Mouse (Mus musculus) testis, postnatal 14 days (tissue): Measurements from ENCODE around the gene Med4.
A peak's percentile ranks its signal among the peaks of the same experiment; 100 is the strongest.
"Not testable (repeated sequence)": the region's sequence is repeated elsewhere in the genome, so short reads cannot be mapped to it uniquely, and the experiment has no call there.

ENCODE experiments used
- DNase-seq: peaks from one replicate; pipeline ENCODE4 v3.0.0; 2021; ENCODE audit warnings: low spot score

Gene Med4

DNA sequence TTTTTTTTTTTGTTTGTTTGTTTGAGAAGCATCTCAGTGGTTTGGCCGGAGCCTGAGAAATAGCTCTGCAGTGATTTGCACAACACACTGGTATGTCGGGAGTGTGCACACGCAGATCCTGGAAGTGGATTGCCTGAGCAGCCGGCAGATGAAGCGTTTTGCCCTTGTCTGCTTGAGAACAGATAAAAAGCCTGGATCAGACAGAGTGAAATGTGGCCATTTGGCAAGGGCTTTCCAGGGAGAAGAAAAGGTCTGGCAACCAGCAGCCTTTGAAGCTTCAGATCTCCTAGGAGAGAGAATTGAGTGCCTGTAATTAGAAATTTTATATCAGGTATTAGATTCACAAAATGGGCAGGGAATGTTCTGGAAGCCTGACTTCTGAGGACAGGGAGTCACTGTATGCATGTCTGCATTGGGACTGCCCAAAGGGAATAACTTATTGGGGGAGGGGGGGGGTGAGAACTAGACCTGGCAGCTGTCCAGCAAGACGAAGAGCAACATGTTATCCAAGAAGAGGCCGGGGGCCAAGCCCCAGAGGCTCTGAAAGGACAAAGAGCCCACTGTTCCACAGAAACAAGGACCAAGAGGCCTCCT, 7.1 kb upstream of the Med4 start:
- peak; percentile 79 for DNase-seq

DNA sequence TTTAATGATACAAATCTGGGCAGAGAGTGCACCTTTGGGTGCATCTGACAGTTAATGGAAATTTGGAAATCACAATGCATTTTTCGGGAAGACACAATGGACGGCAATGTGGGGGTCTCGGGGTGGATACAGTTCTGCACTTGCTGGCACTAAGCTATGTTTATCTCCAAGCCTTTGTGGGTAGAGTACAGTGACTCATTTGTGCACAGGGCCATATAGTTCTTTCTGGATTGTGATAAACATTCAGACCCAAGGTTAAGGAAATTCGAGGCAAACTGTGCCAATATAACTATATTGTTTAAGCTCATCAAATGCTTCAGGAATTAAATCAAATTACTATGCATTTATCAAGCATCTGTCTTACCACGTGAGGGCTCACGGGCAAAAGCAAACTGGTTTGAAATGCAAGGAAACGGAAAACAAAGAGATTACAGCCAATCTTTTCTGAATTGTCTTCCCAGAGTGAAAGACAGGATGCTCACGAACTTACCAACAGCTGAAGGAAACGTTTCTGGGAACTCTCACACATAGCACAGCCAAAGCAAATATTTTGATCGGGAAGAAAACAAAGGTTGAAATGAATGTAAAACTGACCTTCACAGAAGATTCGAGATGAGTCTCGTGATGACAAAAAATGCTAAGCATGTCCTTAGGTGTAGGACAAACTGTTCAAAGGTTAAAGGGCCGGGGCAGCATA, 6.4 kb upstream of the Med4 start:
- no peak for DNase-seq

DNA sequence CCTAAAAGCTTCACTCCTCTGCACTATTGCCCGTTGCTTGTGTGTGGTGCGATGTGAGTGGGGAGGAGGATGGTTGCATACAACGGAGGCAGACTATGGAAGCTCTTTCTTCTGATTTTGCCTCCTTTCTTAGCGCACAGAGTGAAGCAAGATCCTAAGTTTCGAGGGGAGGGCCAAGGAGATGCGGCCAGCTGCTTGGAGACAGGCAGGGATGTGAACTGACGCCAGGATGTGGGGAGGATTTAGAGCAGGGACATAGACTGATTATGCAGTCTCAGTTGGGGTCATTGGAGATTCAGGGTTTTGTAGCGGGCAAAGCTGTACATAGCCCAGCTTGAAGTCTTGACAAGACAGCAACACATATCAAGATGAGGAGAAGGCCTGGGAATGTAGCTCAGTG, 3.5 kb upstream of the Med4 start:
- DNase-seq: no peak

DNA sequence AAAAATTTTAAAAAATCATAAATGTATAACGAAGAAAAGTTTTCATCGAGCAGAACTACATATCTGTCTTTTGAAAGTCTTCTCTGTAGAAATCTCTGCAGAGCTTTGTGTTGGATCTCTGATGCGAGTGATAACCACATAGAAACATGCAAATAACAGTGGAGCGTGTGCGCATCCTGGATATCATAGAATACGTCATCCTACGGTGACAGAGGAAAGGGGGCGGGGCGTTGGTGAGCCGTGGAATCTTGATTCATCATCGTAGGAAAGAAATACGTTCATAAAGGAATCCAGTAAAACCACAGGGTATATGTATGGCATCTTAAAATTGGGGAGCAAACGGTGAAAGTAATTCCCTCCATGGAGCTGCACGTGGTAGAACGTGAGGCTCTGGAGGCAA, 2.6 kb upstream of the Med4 start:
- DNase-seq: no peak

DNA sequence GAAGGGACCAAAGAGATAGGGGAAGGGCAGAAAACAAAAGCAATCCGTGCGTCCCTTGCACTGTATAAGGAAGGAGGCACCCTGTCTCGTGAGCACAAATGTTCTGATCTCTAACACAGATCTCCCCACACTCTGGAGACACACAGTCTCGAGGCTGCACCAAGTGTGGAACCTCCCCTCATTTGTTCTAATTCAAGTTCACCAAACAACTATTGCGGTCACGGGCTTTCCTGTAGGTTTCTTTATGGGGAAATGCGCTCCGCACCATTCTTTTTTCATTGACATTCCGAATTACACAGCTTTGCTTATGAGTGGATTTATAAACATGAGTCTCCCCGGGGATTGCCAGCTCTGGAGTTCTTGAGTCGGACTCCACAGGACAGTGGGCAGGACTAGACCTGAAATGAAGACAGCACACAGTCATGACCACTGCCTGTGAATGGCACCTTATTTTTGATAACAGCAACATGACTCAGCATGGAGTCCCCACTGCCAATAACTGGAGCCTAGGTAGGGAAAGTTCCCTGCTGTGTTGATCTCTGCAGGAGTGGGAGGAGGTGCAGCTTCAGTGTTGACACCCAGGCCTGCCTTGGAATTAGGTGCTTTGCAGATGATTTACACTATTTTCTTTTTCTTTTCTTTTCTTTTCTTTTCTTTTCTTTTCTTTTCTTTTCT, 2.0 kb upstream of the Med4 start:
- DNase-seq: no peak

DNA sequence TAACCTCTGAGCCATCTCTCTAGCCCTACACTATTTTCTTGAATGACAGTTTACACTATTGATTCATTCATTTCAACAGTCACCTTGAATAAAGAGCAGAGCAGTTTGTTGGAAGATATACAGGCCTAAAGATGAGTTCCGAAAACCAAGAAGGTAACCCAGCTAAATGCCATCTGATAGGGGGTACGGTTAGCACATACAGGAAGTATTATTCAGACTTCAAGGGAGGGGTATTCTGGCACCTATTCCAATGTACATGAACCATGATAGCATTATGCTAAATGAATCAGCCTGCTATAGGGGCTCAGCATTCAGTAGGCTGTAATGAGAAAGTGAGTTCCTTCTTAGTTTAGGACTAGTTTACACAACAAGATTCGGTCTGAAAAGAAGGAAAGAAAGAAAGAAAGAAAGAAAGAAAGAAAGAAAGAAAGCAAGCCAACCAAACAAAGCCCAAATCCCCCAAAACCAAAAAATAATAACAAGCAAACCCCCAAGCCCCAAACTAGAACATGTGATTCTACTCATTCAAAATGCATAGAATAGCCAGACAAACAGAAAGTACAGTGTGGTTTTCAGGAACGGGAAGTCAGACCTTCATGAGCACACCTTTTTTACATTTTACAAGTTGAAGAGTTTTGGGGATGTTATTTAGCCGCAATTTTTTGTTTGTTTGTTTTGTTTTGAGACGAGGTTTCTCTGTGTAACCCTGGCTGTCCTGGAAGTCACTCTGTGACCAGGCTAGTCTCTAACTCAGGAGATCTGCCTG, 1.0 kb upstream of the Med4 start:
- no peak for DNase-seq

DNA sequence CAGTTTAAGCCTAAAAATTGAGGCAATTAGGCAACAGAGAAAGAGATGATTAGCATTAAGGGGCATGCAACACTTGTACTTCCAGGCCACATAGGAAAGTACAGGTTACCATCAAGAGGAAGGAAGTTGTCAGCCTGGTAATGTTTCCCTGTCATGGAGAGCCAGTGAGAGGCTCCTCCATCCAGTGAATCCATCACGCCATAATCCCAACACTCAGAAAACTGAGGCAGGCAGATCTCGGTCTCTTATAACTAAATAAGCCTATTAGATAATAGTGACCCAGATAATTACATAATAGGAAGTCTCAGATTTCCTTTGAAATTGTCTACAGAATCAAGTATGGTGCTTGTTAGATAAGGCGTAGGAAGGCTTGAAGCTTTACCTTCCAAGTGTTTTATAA, 14.3 kb downstream of the Med4 start:
- DNase-seq: no peak

DNA sequence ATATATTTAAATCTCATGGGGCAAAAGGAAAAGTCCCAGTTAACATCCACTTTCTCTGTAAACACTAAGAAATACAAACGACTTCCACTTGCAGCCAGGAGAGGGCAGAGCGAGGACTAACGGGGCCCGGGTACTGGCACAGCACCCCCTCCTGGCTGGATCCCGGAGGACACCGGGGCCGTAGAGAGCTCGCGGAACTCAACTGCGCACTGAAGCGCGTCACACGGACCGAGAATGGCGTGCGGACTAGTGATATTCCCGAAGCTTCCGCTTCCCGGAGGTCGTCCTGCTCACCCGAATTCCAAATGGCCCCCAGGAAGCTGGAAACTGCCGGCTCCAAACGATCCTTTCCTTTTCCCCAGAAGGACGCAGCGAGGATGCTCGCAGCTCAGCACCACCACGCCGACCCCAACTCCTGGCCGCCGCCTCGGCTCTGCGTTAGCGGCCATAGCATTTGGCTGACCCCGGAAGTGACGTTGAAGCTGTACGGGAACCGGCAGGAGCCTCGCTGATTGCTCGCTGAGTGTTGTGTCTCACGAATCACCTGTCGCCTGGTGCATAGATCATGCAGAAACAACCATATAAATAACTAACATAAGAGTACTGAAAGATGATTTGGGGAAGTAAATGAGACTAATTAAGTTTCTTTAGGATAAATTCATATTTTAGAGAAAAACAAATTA, 15.1 kb downstream of the Med4 start, which contains the start of gene Sucla2:
Sucla2 (plus strand) TSS at position 554 of the 683 bp plus-strand sequence.
- DNase-seq: peak; percentile 91

DNA sequence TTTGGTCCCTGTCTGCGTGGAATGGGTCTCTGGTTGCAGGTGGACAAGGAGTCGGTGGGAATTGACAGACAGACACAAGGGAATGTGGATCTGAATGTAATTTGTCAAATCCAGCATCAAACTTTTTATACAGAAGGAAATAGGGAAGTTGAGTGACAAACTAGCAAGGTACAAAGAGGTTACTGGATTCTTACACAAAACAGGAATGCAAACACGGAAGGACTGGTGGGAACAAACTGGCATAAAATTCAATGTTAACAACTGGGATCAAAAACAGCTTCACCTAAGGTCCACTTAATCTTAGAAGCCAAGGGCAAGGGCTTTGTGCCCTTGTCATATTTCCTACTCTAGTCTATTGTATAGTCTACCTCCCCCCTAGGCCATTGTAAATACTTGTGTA, 18.8 kb downstream of the Med4 start:
- DNase-seq: not testable (repeated sequence)

DNA sequence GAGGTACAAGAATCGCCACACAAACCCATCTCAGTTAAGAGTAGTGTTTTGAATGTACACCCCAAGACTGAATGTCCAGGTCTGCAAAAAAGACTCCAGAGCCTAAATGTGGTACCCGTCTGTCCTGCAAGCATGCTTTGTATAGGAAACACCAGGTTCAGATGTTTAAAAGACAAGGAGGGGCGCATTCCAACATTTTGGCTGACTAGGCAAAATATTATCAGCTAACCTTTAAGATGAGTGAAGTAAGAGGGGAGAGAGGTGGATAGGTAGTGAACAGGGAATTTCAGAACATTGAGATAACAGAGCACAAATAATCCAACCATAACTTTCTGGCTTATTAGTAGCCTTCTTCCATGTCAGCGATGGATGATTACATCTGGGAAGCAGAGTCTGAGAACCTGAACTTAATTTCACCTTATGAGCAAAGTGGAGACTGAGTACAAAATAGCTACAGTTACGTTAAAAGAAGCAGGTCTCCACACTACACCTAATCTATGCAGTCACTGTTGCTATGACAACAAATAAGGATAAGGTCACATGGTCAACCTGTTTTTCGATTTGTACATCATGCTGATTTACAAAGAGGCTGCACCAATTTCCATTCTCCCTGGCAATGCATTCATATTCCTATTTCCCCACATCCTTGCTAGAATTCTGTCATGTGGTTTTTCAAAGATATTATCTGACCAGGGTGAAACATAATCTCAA, 24.1 kb downstream of the Med4 start:
- no peak for DNase-seq

DNA sequence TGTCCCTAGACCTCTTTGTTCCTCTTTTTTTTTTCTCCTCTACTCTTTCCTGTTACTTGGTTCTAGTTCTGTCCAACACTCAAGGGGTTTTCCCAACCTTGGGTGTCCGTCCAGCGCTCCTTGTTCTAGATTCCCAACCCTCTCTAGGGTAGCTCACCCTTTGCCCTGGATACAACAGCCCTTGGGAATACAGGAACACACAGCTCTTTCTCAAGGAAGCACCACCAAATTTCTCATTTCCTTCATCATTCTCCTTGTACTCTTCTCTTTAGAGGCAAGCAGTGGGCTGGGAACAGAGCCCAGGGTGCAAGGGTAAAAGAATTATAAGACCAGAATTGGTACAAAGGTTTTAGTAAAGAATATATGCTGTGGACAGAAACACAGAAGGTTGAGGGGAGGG, 25.8 kb downstream of the Med4 start:
- no peak for DNase-seq

DNA sequence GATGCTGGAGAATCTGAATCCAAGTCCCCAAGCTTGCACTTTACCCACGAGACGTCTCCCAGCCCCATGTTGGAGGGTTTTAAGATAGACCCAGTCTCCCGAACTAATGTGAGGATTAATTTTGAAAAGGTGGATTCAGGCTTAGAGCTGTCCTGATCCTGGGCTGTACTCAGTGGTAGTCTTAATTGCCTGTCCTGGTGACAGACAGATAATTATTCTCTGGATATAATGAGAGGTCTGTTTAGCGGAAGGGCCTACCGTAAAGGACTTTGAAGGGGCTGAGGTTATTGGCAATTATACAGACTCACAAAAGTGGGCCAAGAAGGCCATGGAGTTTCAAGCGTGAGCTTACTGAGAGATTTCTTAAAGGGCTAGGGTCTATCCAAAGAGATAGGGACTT, 34.0 kb downstream of the Med4 start:
- DNase-seq: no peak

DNA sequence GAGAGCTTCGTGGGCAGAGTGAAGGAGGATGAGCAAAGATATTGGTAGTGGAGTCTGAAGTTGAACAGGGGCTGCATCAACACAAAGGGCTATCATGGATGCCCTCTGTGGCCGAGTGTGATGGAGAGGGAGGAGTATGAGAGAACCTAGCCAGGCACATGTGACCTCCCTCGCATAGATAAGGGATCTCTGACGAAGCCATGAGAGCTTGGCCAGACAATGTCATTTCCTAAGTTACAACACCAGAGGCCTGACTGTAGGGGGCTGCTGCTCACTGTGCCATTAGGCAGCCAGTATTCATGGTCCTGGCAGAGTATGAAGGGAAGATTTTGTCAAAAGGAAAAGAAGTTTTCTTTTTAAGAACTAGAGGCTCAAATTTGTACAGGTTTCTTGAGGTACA, 37.2 kb downstream of the Med4 start:
- no peak for DNase-seq

DNA sequence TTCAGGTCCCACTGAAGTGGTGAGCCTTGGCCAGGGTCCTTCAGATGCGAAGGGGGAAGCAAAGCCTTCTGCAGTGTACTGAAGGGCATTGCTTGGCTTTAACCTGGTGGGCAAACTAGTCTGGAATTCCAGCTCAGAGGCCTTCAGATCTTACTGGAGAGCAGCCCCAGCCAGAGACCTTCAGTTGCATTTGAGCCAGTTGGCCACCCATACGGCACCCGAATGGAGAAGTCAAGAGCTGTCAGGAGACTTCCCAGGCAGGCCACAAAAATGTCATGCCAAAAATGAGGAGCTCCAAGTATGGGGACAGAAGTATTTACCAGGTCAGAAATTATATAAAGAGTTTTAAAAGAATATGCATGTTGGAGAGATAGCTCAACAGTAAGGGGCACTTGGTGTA, 38.2 kb downstream of the Med4 start, which contains the start of gene Nudt15:
Nudt15 (minus strand) TSS at position 192 of the 400 bp plus-strand sequence.
- DNase-seq: no peak

DNA sequence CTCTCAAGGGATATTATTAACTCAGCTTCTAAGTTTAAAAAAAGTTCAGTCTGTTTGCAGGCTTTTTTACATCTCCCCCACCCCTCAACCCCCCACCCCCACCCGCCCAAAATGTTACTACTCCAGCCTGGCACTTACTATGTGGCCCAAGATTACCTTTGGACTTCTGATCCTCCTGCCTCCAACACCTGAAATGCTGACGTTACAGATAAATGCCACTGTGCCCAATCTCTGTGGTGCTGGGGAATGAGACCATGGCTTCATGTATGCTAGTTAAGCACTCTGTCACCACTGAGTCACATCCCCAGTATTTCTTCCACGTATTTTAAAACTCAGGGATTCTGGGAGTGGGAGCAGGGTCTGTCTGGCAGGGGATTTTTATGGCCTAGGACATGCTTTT, 40.5 kb downstream of the Med4 start:
- no peak for DNase-seq

DNA sequence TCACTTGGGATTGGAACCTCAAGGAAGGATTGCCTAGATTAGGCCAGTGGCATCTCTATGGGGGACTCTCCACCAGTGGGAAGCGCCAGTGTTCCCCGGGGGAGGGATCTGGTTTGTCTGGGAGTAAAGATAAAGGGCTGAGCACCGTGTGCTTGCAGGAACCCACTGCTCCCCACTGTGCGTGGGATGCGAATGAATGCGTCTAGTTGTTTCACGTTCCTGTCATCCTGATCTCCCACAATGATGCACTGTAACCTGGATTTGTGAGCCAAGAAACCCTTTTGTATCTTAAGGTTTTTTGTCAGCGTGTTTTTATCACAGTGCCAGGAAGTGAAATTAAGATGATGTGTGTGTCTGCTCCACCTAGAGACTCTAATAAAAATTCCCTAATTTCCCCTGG, 40.9 kb downstream of the Med4 start:
- DNase-seq: peak; percentile 74

DNA sequence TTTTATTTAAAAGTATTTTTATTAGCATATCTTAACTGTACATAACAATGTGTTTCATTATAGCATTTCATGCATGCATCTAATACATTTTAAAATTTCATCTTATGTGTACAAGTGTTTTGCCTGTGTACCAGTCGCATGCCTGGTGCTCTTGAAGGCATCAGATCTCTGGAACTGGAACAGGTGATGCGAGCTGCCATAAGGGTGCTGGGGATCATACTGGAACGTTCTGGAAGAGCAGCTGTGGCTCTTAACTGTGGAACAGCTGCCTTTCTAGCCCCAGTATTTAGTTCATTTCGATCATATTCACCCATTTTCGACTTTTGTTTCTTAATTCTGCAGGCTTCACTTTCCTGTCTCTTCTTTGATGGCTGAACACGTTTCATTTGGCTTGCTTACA, 41.3 kb downstream of the Med4 start:
- DNase-seq: no peak

DNA sequence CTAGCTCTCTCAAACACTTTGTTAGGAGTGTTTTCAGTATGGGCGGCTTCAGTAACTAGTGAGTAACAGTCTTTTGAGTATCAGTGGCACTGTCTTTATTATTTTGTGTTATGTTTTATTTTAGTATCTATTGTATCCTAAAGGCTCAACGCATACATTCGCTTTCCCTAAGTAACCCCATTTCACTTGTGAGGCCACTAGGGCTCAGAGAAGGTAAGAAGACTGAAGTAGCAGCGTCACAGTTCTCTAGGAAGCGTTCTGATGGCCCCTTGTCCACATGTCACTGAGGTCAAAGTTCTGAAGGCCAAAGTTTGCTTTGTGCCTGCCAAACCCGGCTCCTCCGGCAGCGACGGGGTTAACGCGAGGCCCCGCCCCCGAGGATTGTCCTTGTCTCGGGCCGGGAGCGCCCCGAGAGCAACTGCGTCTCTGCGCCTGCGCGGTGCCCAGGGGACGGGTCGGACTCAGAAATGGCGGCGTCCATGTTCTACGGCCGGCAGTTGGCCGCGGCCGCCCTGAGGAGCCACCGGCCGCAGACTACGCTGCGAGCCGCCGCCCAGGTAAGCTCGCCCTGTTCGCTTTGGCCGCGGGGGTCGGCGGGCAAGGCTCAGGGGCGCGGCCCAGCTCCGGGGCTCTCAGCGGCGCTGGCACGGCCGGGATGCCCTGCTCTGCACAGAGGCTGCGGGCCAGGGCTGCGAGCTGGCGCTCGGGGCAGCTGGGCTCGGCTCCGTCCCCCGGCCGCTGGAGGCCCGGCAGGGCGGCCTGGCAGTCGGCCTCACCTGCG, 42.7 kb downstream of the Med4 start:
- DNase-seq: peak; percentile 95

DNA sequence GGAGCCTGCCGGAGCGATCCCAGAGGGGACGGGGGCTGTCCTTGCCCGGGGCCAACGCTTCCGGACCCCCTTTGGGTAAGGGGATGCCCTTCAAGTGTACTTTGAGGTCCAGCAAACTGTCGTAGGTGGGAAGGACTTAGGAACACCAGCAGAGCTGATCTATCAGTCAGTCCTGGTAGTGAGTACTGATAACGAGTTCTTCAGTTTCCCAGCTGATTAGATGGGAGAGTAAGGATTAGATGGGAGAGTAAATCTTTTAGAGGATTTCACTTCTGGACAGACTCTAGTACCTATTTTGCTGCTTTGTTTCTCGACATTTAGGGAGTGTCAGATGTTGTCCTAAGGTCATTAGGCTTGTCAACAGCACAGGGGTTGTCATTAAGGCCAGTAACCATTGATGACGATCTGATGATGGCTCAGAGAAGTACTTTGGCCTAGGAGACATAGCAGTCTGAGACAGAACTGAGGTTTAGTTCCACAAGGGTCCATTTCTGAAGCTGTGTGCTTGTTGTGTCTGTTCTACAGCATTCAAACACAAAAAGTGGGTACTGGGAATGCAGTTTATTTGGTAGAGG, 43.4 kb downstream of the Med4 start:
- no peak for DNase-seq
